Mouse (Mus musculus) heart, embryonic 15.5 days (tissue): Measurements from ENCODE around the gene Pemt. TPM values are rescaled to one million over a fixed set of nuclear protein-coding genes. Genes with fewer than 3 reads are reported as not detected.

Source experiments
- ATAC-seq: fragments of 200-750 bp; cut with Nextera tagmentation; replicated peaks from 2 replicates; pipeline ENCODE4 v1.8.0; 2017; ENCODE audit warnings: low read depth, moderate TSS enrichment; ENCODE audit not compliant: insufficient number of reproducible peaks, insufficient read depth, low FRiP score
- H3K27ac ChIP-seq: fragments of 300-500 bp; sonication (generic); 2 replicates; pipeline ENCODE4 v1.5.1; 2015; ENCODE audit warnings: mild to moderate bottlenecking, inconsistent platforms
- H3K27me3 ChIP-seq: fragments of 300-500 bp; sonication (generic); 2 replicates; pipeline ENCODE4 v1.6.1; 2015; ENCODE audit warnings: inconsistent platforms
- H3K36me3 ChIP-seq: fragments of 300-500 bp; sonication (generic); 2 replicates; pipeline ENCODE4 v1.6.1; 2015; ENCODE audit warnings: mild to moderate bottlenecking, inconsistent platforms
- H3K4me1 ChIP-seq: fragments of 300-500 bp; sonication (generic); replicated peaks from 2 replicates; pipeline ENCODE4 v1.6.1; 2015; ENCODE audit warnings: inconsistent platforms
- H3K4me2 ChIP-seq: fragments of 300-500 bp; sonication (generic); 2 replicates; pipeline ENCODE4 v1.6.1; 2015; ENCODE audit warnings: inconsistent platforms, mild to moderate bottlenecking, moderate library complexity
- H3K4me3 ChIP-seq: fragments of 300-500 bp; sonication (generic); 2 replicates; pipeline ENCODE4 v1.5.1; 2015; ENCODE audit warnings: mild to moderate bottlenecking, inconsistent platforms
- H3K9ac ChIP-seq: fragments of 300-500 bp; sonication (generic); 2 replicates; pipeline ENCODE4 v1.6.1; 2015; ENCODE audit warnings: mild to moderate bottlenecking, inconsistent platforms
- H3K9me3 ChIP-seq: fragments of 300-500 bp; sonication (generic); replicated peaks from 2 replicates; pipeline ENCODE4 v1.6.1; 2016; ENCODE audit warnings: inconsistent platforms
- WGBS: fragments of 180-500 bp; shearing (Covaris S2); methylation state at CpG from one replicate; pipeline ENCODE4 v1.1.7; 2015; ENCODE audit warnings: mixed read lengths; 5-methylcytosine and 5-hydroxymethylcytosine counted together
- polyA plus RNA-seq: library from polyadenylated mRNA; unstranded; fragments of >200 nt; fragmentation: Nextera tagmentation; extraction: Ambion mirVana; gene quantifications from 2 replicates; pipeline ENCODE4 v1.2.1, GENCODE M21; 2015

Pemt gene
- polyA plus RNA-seq, 1 experiment from 2014 or later: 7.3 TPM

DNA sequence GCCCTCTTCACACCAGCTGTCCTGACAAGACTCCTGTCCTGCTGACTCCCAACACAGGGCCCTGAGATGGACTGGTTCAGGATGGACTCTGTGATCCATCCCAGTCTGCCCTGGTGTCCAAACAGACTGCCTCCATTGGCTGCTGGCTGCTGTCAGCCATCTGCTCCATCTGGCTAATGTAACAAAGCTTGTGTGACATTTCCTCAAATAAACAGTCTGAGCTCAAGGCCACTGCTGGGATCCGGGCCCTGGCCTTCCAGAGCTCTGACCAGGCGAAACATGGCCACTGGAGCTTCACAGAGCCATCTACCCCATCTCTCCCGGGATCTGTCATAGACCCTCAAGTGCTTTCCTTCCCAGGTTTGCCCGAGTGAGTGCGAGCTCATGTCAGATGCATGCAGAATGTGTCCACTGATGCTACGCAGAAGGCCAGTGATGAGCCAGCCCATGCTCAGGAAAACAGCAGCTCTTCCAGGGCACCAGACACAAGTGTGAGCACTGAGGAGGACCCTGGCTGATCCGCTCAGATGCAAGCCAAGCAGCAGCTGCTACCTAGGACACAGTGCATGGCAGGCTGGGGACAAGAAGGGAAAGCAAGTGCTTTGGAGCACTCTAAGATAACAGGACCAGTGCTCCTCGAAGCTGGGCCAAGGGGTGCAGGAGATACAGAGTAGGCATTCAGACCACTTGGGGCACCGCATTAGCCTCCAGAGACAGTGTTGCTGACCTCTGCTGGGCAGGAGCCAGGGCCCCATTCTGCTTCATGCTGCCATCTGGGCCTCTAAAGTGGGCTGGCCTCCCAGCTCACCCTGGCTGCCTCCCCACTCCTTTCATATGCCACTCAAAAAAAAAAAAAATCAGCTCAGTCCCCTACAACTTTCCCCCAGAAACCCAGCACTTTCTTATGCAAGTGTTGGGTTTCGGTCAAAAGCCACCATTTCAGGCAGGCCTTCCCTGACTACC, 18.1 kb downstream of the Pemt start:
- ATAC-seq: no peak
- H3K4me2 ChIP-seq: no peak overlapping the region
- H3K27ac ChIP-seq: no peak overlapping the region
- no peak overlapping the region for H3K9ac ChIP-seq
- H3K27me3 ChIP-seq: no peaks in the 10 kb centered on the region
- H3K9me3 ChIP-seq: no peaks in the 10 kb centered on the region
- H3K36me3 ChIP-seq: no peaks in the 10 kb centered on the region
- WGBS: 54% methylated on average over 10 of the region's 10 CpGs
- H3K4me1 ChIP-seq: peaks cover 14% of the 10 kb centered on the region
- no peak overlapping the region for H3K4me3 ChIP-seq

DNA sequence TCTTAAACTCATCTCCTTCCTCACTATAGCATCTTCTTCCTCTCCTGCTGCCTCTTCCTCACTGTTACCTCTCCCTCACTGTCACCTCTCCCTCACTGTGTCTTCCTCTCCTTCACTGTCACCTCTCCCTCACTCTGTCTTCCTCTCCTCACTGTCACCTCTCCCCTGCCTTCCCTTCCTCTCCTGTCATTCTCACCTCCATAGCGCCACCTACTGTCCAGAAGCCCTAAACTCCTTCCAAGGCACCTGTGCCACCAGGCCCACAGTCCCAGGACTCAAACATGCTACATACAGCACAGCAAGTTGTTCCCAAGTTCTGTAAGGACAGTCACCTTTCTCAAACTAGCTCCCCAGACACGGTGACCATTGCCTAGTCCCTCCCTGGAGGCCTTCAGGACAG, 19.0 kb downstream of the Pemt start:
- Histone ChIP-seq H3K4me2 (no peak overlapping the region), H3K27me3 (no peaks in the 10 kb centered on the region), H3K27ac (no peak overlapping the region), H3K4me3 (no peak overlapping the region), H3K4me1 (peaks cover 14% of the 10 kb centered on the region), H3K9ac (no peak overlapping the region), H3K9me3 (no peaks in the 10 kb centered on the region), H3K36me3 (no peaks in the 10 kb centered on the region)
- no peak for ATAC-seq
- WGBS: 12% methylated on average over 2 of the region's 2 CpGs

DNA sequence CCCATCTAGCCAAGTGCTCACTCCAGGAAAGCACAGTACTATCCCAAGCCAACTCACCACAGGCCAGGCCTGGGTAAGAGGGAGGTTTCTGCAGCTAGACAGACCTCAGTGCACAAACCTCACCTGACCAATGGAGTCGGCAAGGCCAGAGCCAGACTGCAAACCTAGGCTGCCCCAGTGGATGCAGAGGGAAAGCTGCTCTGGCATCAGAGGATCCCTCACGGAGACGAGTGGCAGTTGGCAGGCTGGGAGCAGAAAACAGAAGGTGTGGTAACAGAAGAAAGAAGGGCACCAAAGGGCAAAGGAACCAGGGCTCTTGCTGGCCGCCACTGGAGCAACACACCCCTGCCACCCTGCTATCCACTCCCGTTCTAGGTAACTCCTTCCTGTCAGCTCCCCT, 20.1 kb downstream of the Pemt start:
- no peak overlapping the region for H3K9ac ChIP-seq
- H3K27ac ChIP-seq: no peak overlapping the region
- peaks cover 14% of the 10 kb centered on the region for H3K4me1 ChIP-seq
- no peak overlapping the region for H3K4me3 ChIP-seq
- ATAC-seq: no peak
- H3K9me3 ChIP-seq: no peaks in the 10 kb centered on the region
- H3K4me2 ChIP-seq: no peak overlapping the region
- no peaks in the 10 kb centered on the region for H3K27me3 ChIP-seq
- H3K36me3 ChIP-seq: no peaks in the 10 kb centered on the region
- 76% methylated on average over 5 of the region's 5 CpGs for WGBS

DNA sequence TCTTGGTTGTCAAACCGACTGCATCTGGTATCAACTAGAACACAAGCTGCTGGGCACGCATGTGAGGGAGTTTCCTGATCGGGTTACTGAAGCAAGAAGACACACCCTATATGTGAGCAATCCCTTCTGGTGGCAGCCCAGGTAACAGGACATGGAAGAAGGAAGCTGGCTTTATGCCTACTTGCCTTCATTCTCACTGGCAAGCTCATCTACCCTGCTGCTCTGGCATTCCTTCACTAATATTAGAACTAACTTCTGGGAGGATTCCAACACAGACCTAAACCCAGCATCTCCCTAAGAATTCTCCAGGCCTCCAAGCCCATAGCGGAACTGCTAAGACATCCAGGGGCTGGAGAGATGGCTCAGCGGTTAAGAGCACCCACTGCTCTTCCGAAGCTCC, 25.1 kb downstream of the Pemt start:
- Histone ChIP-seq H3K36me3 (no peaks in the 10 kb centered on the region), H3K27me3 (no peaks in the 10 kb centered on the region), H3K4me2 (no peak overlapping the region), H3K4me1 (peaks cover 5% of the 10 kb centered on the region), H3K27ac (no peak overlapping the region), H3K4me3 (no peak overlapping the region), H3K9ac (no peak overlapping the region), H3K9me3 (no peaks in the 10 kb centered on the region)
- ATAC-seq: no peak
- WGBS: 81% methylated on average over 6 of the region's 6 CpGs

DNA sequence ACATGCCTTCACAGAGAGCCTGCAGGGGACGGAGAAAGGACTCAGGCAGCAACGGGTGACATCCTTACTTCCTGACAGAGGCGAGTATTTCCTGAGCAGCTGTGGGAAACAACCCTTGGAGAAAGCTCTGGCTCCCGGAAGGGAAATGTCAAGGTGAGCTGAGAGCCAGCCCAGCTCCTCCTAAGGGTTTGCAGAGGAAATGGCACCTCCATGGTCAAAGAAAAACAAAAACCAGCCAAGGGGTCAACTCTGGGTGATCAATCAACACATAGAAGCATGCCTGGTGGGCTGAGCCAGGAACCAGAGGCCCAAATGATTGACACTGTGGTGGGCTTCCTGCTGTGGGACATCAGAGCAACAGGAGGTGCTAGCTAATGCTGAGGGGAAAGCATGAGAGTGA, 29.6 kb downstream of the Pemt start:
- WGBS: 44% methylated on average over 4 of the region's 4 CpGs
- no peak for ATAC-seq

DNA sequence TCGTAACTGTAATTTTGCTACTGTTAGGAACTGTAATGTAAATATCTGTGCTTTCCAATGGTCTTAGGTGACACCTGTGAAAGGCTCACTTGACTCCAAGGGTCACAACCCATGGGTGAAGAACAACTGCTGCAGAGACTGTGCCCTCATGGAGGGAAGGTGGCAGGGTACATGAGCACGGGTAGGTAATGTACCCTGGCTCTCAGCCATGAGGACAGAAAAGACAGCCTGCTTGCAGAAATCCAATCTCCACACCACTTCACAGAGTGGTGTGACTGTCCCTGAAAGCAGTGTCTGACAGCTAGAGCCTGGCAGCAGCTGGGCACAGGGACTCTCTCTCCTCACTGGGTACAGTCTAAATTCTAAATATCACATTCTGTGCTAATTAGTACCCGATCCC, 34.8 kb downstream of the Pemt start:
- WGBS: 75% methylated on average over 3 of the region's 3 CpGs
- Histone ChIP-seq H3K9ac (no peak overlapping the region), H3K27ac (no peak overlapping the region), H3K27me3 (no peaks in the 10 kb centered on the region), H3K9me3 (no peaks in the 10 kb centered on the region), H3K4me3 (no peak overlapping the region), H3K36me3 (no peaks in the 10 kb centered on the region), H3K4me1 (no peaks in the 10 kb centered on the region), H3K4me2 (no peak overlapping the region)
- no peak; the same call in 1 of the 2 replicates for ATAC-seq

More for the DNA sequence above, 29.6 kb downstream of the Pemt start:
- Histone ChIP-seq H3K4me3 (no peak overlapping the region), H3K36me3 (no peaks in the 10 kb centered on the region), H3K9me3 (no peaks in the 10 kb centered on the region), H3K27ac (no peak overlapping the region), H3K9ac (no peak overlapping the region), H3K4me1 (no peaks in the 10 kb centered on the region), H3K4me2 (no peak overlapping the region), H3K27me3 (no peaks in the 10 kb centered on the region)

DNA sequence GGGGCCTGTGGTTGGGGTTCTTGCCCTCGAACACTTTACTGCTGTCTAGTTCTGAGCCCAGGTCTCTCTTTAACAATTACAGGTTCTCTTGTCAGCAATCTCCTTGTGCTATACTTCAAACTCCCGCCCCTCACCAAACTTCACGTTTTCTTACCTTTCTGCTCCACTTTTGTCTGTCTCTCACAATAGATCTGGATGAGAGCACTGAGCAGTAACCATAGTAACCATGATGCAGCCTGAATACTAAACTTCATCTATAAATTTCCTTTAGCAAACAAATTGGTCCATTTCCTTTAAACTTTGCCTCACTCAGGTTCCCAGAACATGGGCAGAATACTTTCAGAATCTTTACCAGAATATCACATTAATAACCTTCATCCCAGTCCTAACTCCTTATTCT, 36.8 kb downstream of the Pemt start:
- Histone ChIP-seq H3K4me3 (no peak overlapping the region), H3K4me2 (no peak overlapping the region), H3K9ac (no peak overlapping the region), H3K27me3 (no peaks in the 10 kb centered on the region), H3K9me3 (no peaks in the 10 kb centered on the region), H3K36me3 (no peaks in the 10 kb centered on the region), H3K4me1 (no peaks in the 10 kb centered on the region), H3K27ac (no peak overlapping the region)
- no peak for ATAC-seq
- WGBS: 69% methylated on average over 3 of the region's 3 CpGs

DNA sequence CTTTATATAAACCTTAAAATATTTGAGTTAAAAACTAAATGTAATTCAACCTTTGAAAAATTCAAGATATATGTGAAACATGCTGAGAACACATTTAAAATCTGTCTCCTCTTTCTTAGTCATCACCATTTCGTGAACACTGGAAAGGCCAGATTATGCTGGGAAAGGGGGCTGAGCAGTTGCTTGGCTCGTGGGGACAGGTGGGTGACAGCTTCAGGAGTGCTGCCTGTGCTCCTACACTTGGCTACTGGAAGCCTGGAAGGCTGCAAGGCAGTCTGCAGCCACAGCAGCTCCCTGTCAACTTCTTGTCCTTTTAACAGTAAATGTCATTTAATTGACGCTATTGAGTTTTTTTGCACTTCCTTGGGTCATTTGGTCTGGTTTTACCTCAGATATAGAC, 40.4 kb downstream of the Pemt start:
- Histone ChIP-seq H3K4me2 (no peak overlapping the region), H3K4me3 (no peak overlapping the region), H3K36me3 (no peaks in the 10 kb centered on the region), H3K27ac (no peak overlapping the region), H3K4me1 (no peaks in the 10 kb centered on the region), H3K9me3 (no peaks in the 10 kb centered on the region), H3K27me3 (no peaks in the 10 kb centered on the region), H3K9ac (no peak overlapping the region)
- ATAC-seq: no peak
- WGBS: 56% methylated on average over 3 of the region's 3 CpGs

DNA sequence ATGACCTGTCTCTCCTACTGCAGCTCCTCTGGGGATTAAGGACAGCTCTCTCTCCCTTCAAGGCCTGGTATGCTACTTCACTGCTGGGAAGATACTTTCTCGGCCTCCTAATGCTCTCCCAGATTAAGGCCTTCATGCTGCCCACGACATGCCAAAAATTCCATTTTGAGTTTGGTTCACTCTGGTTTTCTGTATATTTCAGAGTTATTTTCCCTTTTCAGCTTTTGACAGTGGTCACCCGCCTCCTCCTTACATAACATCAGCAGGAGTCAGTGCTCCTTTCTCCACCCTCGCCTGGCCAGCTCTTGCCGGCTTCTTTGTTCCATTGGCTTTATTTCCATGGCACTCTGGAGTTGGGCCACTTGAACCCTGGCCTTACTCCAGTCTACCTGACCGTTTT, 41.6 kb downstream of the Pemt start:
- no peak overlapping the region for H3K4me3 ChIP-seq
- no peaks in the 10 kb centered on the region for H3K27me3 ChIP-seq
- no peaks in the 10 kb centered on the region for H3K4me1 ChIP-seq
- no peaks in the 10 kb centered on the region for H3K36me3 ChIP-seq
- H3K9ac ChIP-seq: no peak overlapping the region
- H3K4me2 ChIP-seq: no peak overlapping the region
- no peak overlapping the region for H3K27ac ChIP-seq
- ATAC-seq: no peak
- 66% methylated on average over 6 of the region's 6 CpGs for WGBS
- H3K9me3 ChIP-seq: no peaks in the 10 kb centered on the region

DNA sequence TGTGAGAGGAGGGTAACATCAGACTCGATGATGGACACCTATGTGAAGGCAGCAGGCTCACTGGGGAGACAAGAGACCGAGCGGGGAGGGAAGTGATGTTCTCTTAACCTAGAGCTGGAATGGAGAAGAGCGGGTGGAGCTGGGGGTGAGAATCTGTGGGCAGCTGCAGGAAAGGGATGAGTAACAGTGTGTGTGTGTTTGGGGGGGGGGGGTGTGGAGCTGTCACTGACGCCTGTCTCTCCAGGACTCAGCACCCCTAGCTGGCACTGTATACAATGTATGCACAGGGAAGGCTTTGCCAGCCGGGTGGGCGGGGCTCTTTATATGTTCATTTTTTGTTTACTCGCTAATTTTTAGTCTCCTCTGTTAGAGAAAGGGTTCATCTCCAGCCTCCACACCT, 42.5 kb downstream of the Pemt start:
- no peak for ATAC-seq
- H3K27ac ChIP-seq: no peak overlapping the region
- H3K4me3 ChIP-seq: no peak overlapping the region
- no peak overlapping the region for H3K9ac ChIP-seq
- H3K4me1 ChIP-seq: no peaks in the 10 kb centered on the region
- H3K4me2 ChIP-seq: no peak overlapping the region
- WGBS: 78% methylated on average over 8 of the region's 8 CpGs
- H3K9me3 ChIP-seq: no peaks in the 10 kb centered on the region
- H3K36me3 ChIP-seq: no peaks in the 10 kb centered on the region
- no peaks in the 10 kb centered on the region for H3K27me3 ChIP-seq

DNA sequence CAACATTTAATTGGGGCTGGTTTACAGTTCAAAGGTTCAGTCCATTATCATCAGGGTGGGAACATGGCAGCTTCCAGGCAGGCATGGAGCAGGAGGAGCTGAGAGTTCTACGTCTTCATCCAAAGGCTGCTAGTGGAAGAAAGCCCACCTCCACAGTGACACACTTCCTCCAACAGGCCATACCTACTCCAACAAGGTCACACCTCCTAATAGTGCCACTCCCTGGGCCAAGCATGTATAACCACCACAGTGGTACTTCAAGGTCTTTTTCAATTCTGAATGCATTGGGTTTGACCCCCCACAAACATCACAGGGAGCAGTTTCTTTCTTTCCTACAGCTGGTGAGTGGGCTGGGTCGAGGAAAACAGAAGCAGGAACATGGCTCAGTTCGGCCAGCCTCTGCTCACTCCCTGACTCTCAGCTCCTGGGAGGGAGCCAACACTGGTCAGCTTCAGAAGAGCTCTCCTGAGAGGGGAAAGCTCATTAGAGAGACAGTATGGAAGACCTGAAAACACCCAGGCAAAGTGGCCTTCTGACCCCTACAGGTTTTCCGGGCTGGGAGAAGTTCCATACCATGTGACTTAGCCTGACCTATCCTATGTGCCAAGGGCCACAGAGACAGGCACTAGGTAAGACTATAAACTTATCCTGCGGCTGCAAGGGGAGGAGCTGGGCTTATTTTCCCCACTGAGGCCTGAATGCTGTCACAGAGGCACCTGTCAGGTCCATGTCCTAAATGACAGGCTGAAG, 44.9 kb downstream of the Pemt start:
- Histone ChIP-seq H3K9me3 (no peaks in the 10 kb centered on the region), H3K4me2 (no peak overlapping the region), H3K27ac (no peak overlapping the region), H3K4me1 (no peaks in the 10 kb centered on the region), H3K27me3 (no peaks in the 10 kb centered on the region), H3K36me3 (no peaks in the 10 kb centered on the region), H3K9ac (no peak overlapping the region), H3K4me3 (no peak overlapping the region)
- 72% methylated on average over 5 of the region's 5 CpGs for WGBS
- no peak for ATAC-seq
